Mouse (Mus musculus): ENCODE data around the gene Tmed9. TPM values are rescaled to one million over a fixed set of nuclear protein-coding genes. Genes with fewer than 3 reads are reported as not detected.
A peak's percentile ranks its signal among the peaks of the same experiment; 100 is the strongest.
"Not testable (repeated sequence)": the region's sequence is repeated elsewhere in the genome, so short reads cannot be mapped to it uniquely, and the experiment has no call there.

Tmed9 gene
- total RNA-seq, 2 experiments from 2014 or later, result 85.3 to 86.2 TPM

GRCm38 (mm10) chr13:55567001-55567400, 6.5 kb upstream of the Tmed9 start:
- intact Hi-C loops (cut with DNase I), result no loop called here
- no peak for DNase-seq

DNA sequence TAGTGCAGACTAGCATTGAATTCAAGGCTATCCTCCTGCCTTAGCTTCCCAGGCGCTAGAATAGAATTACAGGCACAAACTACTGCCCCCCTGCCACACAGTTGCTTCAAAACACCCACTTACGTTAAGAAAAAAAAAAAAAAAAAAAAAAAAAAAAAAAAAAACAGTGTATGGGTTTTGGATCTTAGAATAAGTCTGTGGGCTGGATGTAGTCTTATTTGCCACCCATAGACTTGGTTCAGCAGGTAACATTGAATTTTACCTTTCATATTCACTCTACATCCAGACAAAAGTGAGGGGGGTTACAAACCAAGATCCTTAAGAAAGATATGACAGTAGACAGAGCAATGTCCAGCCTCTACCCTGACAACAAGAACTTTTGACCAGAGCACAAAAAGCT, 5.6 kb upstream of the Tmed9 start:
- no peak for DNase-seq
- intact Hi-C loops (cut with DNase I), result no loop called here

GRCm38 (mm10) chr13:55568524-55568923, 5.0 kb upstream of the Tmed9 start:
- intact Hi-C loops (cut with DNase I); DNase-seq: not testable (repeated sequence)

DNA sequence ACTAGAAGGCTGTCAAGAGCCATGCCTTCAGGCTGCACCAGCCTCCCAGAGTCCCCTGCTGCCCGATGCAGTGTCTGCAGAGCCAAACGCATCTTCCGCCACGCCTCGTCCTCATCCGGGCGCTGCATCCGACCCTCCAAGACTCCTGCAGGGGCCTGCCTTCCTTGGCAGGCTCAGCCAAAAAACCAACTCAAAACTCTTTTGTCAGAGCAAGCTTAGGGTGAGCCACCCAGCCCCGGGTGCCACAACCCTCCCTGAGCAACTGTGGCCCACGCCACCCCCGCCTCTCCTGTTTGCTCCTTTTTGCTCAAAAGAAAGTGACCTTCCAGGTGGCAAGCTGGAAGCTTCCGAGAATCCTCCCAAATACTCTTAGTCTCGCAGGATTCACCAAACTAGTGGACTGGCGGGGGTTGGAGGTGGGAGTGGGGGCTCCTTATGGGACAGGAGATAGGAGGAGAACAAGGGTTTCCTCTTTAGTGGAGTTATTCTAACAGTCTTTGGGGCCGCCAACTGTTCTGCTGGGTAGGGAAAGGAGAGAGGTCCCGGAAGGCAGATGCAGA, 3.7 kb upstream of the Tmed9 start:
- intact Hi-C loops (cut with DNase I), result no loop called here
- DNase-seq, result peak in 1 of 2 experiments; percentile 9

DNA sequence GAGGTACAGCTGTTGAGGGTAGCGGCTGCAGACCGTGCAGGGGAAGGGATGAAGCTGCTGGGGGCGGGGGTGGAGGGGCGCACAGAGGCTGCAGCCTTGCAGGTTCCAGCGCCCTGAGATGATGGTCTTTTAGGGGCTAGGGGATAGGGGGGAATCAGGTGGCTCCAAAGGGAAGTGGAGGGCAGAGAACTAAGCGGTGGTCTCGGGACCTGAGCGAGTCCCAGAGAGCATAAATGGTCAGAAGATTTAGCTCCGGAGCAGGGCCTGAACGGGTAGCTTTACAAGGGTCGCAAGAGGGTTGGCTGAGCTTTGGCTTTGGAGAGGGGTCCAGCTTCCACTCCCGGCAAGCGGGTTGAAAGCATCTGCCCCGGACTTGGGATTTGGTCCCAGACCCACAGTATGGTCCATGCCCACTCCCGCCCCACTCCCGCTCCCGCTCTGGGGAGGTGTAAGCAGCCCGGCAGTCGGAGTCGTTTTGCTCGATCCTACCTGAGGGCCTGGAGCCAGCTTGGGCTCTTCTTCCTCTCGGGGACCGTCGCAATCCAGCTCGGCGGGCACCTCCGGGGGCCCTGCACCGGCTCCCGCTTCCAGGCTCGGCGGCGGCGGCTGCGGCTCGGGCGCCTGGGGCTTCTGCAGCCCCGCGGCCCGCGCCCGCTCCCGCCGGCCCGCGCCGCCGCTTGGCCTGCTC, 3.1 kb upstream of the Tmed9 start:
- DNase-seq, result peak in 1 of 2 experiments; percentile 47
- intact Hi-C loops (cut with DNase I), result no loop called here

DNA sequence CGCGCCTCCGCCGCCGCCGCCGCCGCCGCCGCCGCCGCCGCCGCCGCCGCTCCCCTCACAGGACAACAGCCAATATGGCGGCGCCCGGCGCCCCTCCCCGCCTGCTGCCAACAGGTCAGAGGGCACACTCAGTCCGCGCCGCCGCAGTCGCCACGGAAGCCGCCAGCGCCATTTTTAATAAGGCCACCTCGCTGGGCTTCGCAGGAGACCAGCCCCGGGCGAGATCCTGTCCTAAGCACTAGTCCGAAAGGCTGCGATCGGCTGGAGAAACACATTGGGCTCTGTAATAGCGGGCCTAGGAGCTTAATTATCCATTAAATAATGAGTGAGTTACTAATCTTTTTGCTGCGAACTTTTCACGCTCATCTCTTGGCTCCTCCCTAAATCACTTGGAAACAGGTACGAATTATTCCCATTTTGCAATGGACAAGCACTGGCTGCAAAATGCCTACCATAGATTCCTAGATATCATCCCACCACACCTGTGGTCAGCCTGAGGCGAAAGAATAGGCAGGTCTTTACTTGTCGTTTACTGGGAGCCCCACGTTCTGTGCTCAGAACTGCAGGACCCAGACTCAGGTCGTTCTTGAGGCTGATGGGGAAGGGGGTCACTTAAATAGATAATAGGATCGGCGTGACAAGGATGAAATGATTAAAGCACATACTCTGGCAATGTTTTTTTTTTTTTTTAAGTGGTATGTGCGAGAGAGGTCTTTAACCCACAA, 2.3 kb upstream of the Tmed9 start, which contains the start of gene Fam193b:
Fam193b (minus strand) TSS at position 94 of the 725 bp plus-strand sequence.
- DNase-seq, result peak; percentile 97
- intact Hi-C loops (cut with DNase I), result no loop called here

GRCm38 (mm10) chr13:55571977-55572376, 1.6 kb upstream of the Tmed9 start:
- intact Hi-C loops (cut with DNase I), result no loop called here
- no peak for DNase-seq

- no peak for DNase-seq
- intact Hi-C loops (cut with DNase I), result loop anchor here (2.0 kb wide), 1 partner anchor 14 kb away; no protein-coding TSS in a partner anchor
Measured at GRCm38 (mm10) chr13:55574321-55574720, 789 bp downstream of the Tmed9 start.

DNA sequence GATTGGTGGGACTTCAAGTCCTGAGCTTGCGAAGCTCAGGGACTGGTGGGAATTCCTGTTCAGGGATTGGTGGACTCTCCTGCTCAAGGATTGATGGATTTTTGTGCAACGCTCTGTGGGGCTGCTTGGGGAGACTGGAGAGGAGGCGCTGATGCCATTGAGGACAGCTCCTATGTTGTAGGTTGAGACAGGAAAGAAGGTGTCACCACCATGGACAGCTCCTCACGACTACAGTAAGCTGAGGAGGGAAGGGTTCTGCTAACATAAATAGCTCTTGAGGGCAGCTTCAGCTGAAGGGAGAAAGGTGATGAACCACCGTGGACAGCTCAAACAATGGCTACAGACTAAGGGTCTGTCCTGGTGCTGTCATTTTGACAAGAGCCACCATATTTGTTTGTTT, 2.4 kb downstream of the Tmed9 start:
- intact Hi-C loops (cut with DNase I), result loop anchor here (2.0 kb wide), 1 partner anchor 13 kb away; no protein-coding TSS in a partner anchor
- DNase-seq, result no peak

- DNase-seq; intact Hi-C loops (cut with DNase I): not testable (repeated sequence)
Measured at GRCm38 (mm10) chr13:55576872-55577271, 3.3 kb downstream of the Tmed9 start.

DNA sequence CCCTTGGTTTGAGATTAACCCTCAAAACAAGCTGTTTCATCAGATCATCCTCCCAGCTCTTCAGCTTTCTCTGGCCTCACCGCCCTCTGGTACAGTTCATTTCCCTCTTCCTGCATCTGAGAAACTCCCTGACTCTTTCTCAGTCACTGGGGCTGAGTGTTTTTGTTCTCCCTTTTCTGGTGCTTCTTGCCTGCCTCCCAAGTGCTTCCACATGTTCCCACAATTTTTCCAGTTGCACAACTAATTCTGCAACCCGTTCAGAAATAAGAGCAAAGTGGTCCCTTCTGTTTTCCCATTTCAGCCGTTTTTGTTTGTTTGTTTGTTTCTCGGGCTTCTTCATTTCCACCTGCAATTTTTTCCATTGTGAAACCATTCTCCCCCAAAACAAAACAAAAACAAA, 4.6 kb downstream of the Tmed9 start:
- intact Hi-C loops (cut with DNase I), result no loop called here
- DNase-seq, result no peak

GRCm38 (mm10) chr13:55591961-55592490, 18.5 kb downstream of the Tmed9 start:
- intact Hi-C loops (cut with DNase I), result loop anchor here (2.0 kb wide), 1 partner anchor 55 kb away; the partner anchor contains the start of gene Ddx41
- no peak for DNase-seq

DNA sequence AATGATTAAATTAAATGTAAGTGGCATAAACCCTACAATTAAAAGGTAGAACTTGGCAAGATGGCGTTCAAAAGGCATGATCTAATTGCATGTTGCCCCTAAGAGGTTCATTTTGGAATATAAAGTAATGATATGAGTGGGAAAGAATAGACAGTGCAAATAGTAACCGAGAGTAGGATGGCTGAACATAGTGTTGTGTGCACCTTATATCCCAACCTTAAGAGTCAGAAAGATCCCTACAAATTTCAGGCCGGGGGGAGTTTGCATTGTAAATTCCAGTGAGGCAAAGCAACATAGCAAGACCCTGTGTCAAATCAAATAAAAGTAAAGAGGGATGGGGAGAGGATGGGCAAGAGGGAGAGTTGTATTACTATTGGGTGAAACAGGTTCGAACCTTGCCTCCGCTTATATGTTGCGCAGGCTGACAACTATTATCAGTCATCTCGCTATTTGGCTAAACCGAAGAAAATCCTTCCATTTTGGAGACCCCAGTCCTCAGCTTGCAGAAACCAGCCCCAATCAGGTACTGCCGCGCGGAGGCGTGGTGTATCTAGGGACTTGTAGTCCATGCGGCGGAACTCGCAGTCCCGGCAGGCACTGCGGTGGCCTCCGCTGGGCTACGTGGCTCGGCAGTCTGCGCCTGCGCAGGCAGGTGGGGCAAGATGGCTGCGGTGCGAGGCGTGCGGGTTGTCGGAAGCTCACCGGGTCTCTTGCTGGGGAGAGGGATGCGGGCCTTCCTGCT, 19.2 kb downstream of the Tmed9 start:
- intact Hi-C loops (cut with DNase I), result loop anchor here (2.0 kb wide), 1 partner anchor 56 kb away; the partner anchor contains the start of gene Ddx41
- peak; percentile 94 to 95 for DNase-seq

DNA sequence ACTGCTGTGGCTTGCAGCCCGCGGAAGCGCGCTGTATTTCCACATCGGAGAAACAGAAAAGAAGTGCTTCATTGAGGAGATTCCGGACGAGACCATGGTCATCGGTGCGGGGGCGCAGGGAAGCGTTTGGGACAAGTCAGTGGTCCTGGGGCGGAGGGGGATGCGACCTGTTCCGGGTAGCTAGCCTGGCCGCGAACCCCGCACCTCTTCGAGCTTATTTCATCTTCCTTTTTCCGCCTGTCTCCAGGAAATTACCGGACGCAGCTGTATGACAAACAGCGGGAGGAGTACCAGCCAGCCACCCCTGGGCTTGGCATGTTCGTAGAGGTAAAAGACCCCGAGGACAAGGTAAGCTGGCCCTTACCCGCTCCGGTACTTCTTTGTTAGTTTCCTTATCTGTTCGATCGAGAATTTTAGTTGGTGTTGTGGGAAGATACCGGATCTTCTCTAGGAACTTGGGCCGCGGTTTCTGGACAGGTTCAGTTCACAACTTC, 19.8 kb downstream of the Tmed9 start:
- DNase-seq, result no peak
- intact Hi-C loops (cut with DNase I), result loop anchor here (2.0 kb wide), 1 partner anchor 56 kb away; the partner anchor contains the start of gene Ddx41

DNA sequence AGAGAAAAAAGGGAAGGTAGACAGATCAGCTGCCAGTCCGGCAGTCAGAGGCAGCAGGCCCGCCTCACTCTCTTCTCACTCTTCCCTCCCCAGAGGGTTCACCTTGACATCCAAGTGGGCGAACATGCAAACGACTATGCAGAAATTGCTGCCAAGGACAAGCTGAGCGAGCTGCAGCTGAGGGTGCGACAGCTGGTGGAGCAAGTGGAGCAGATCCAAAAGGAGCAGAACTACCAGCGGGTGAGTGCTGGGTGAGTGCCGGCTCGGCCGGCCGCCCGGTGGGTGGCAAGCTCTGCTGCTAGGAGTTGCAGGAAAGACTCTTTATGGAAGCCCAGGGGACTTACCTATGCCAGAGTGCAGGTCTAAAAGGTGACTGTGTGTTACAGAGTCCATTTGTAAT, 21.8 kb downstream of the Tmed9 start:
- intact Hi-C loops (cut with DNase I), result no loop called here
- no peak for DNase-seq

DNA sequence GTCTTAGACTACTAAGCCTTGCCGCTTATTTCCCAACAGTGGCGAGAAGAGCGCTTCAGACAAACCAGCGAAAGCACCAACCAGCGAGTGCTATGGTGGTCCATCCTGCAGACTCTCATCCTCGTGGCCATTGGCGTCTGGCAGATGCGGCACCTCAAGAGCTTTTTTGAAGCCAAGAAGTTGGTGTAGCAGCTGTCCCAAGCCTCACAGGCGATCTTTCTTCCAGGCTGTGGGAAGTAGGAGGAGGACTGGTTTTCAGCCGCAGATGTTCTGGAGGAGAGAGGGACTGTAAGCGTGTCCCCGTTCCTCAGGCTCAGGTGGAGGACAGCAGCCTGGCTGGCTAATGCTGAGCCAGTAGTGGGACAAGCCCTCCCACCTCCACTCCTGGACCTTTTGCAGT, 23.3 kb downstream of the Tmed9 start:
- DNase-seq, result no peak
- intact Hi-C loops (cut with DNase I), result no loop called here

DNA sequence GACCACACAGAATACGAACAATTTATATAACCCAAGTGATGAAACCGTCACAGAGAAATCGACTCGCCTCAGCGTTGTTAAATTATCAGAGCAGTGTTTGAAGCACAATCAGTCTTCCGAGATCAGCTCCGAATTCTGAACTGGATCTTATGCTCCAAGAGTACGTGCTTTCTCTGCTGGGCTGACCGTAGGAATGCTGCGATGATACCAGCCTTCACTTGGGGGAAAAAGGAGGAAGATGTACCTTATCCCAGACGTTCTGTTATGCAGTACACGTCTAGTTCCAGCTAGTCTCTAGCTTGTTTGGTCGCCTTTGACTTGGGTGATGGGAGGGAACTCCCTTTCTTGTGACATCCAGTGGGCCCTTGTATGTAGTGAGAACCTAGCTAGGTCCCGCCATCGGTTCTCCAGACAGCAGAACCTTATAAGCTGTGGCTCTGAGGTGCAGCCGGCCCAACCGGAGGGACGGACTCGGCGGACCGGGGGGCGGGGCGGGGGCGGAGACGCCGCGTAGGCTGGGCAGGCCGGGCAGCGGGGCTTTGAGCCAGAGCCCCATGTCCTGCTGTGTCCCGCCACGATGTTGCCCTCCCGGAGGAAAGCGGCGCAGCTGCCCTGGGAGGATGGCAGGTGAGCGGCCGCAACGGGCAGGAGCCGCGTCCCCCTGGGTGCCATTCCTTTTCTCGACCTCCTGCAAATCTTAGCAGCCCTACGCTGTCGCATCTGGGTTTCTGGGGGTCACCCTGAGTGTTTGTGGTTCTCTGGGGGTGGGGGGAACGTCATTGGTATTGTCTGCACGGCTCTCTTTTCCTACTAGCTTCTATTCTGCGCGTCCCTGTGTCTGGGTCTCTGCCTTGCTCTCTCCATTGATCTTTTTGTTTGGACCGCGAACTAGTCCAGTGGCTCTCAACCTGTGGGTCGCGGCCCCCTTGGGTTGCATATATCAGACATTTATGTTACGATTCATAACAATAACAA, 26.3 kb downstream of the Tmed9 start, which contains the start of gene B4galt7:
B4galt7 (plus strand) TSS at position 331 of the 975 bp plus-strand sequence.
- intact Hi-C loops (cut with DNase I), result loop anchor here (5.0 kb wide), 1 partner anchor 362 kb away; no protein-coding TSS in a partner anchor
- peak; percentile 90 to 92 for DNase-seq

DNA sequence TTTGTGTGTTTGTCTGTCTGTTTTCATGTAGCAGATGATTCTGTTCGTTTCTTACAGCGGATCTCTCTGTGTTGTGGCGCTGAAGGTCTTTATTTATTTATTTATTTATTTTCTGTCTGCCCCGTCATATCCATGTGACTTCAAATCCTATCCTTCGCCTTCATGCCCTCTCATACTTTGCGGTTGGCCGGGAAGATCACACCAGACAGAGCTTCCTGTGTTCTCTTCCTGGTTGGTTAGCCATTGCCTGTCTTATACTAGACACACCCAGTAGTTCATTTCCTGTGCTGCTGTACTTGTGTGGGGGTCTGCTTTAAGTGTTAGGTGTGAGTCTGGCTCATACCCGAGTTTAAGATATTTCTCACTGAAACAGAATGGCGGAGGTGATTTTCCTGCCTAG, 27.1 kb downstream of the Tmed9 start:
- DNase-seq, result no peak

GRCm38 (mm10) chr13:55601611-55602010, 28.1 kb downstream of the Tmed9 start:
- DNase-seq, result peak; percentile 82 to 91
- intact Hi-C loops (cut with DNase I), result loop anchor here (1.0 to 5.0 kb wide), 3 partner anchors 39 to 361 kb away; no protein-coding TSS in a partner anchor

More for the DNA sequence above, 27.1 kb downstream of the Tmed9 start:
- intact Hi-C loops (cut with DNase I), result loop anchor here (1.0 to 5.0 kb wide), 2 partner anchors 40 to 362 kb away; no protein-coding TSS in a partner anchor
